Mouse (Mus musculus) C2C12 (cell line): ENCODE measurements around the gene Gm42791.

Experiments
- CTCF ChIP-seq: IDR thresholded peaks from one replicate; pipeline ENCODE4 v1.5.1; 2011; ENCODE audit not compliant: control insufficient read depth, insufficient read depth, insufficient read length
- FOSL1 ChIP-seq: IDR thresholded peaks from one replicate; pipeline ENCODE4 v1.8.0; 2011; ENCODE audit warnings: mild to moderate bottlenecking, low read length; ENCODE audit not compliant: poor library complexity, insufficient read depth, severe bottlenecking
- MYOD1 ChIP-seq: IDR thresholded peaks from one replicate; pipeline ENCODE4 v1.6.1; 2011; ENCODE audit warnings: low read depth; ENCODE audit not compliant: control insufficient read depth, insufficient read length
- MYOG ChIP-seq: IDR thresholded peaks from one replicate; pipeline ENCODE4 v1.6.1; 2011; ENCODE audit not compliant: control insufficient read depth, insufficient read length; ENCODE audit errors: extremely low read depth
- USF1 ChIP-seq: IDR thresholded peaks from one replicate; pipeline ENCODE4 v1.6.1; 2011; ENCODE audit warnings: low read depth, mild to moderate bottlenecking, control low read depth, moderate library complexity

- TF ChIP-seq CTCF (no peak), FOSL1 (no peak), USF1 (no peak), MYOG (no peak), MYOD1 (no peak)
Observed at GRCm38 (mm10) chr5:148994311-148994705, 639 bp downstream of the Gm42791 start.
